Mouse (Mus musculus) neural tube, embryonic 15.5 days (tissue): ENCODE measurements around the gene Plekhf1. TPM values are rescaled to one million over a fixed set of nuclear protein-coding genes. Genes with fewer than 3 reads are reported as not detected.

Experiments used
- ATAC-seq: fragments of 200-750 bp; cut with Nextera tagmentation; 2 replicates; pipeline ENCODE4 v1.8.0; 2017; ENCODE audit warnings: mild to moderate bottlenecking, moderate TSS enrichment, moderate library complexity; ENCODE audit not compliant: low FRiP score
- H3K27ac ChIP-seq: fragments of 300-500 bp; sonication (generic); replicated peaks from 2 replicates; pipeline ENCODE4 v1.5.1; 2015; ENCODE audit warnings: mild to moderate bottlenecking, inconsistent platforms
- H3K27me3 ChIP-seq: fragments of 300-500 bp; sonication (generic); replicated peaks from 2 replicates; pipeline ENCODE4 v1.6.1; 2015; ENCODE audit warnings: inconsistent platforms
- H3K36me3 ChIP-seq: fragments of 300-500 bp; sonication (generic); 2 replicates; pipeline ENCODE4 v1.6.1; 2015; ENCODE audit warnings: inconsistent platforms
- H3K4me1 ChIP-seq: fragments of 300-500 bp; sonication (generic); 2 replicates; pipeline ENCODE4 v1.6.1; 2015; ENCODE audit warnings: inconsistent platforms
- H3K4me2 ChIP-seq: fragments of 300-500 bp; sonication (generic); 2 replicates; pipeline ENCODE4 v1.6.1; 2015; ENCODE audit warnings: inconsistent platforms, mild to moderate bottlenecking, moderate library complexity
- H3K4me3 ChIP-seq: fragments of 300-500 bp; sonication (generic); replicated peaks from 2 replicates; pipeline ENCODE4 v1.5.1; 2015; ENCODE audit warnings: mild to moderate bottlenecking, inconsistent platforms
- H3K9ac ChIP-seq: fragments of 300-500 bp; sonication (generic); replicated peaks from 2 replicates; pipeline ENCODE4 v1.6.1; 2015; ENCODE audit warnings: mild to moderate bottlenecking, inconsistent platforms
- H3K9me3 ChIP-seq: fragments of 300-500 bp; sonication (generic); replicated peaks from 2 replicates; pipeline ENCODE4 v1.6.1; 2016; ENCODE audit warnings: inconsistent platforms
- WGBS: fragments of 180-500 bp; shearing (Covaris S2); methylation state at CpG from one replicate; pipeline ENCODE4 v1.1.7; 2015; ENCODE audit warnings: mixed read lengths; 5-methylcytosine and 5-hydroxymethylcytosine counted together
- polyA plus RNA-seq: library from polyadenylated mRNA; unstranded; fragments of >200 nt; fragmentation: Nextera tagmentation; extraction: Ambion mirVana; gene quantifications from 2 replicates; pipeline ENCODE4 v1.2.1, GENCODE M21; 2015

Plekhf1 gene
- polyA plus RNA-seq, 1 experiment from 2014 or later, result 0.75 TPM

- Histone ChIP-seq H3K4me2 (peak overlapping the region; percentile 67), H3K36me3 (peaks cover 9% of the 10 kb centered on the region; the same call in 1 of the 2 replicates), H3K27me3 (no peaks in the 10 kb centered on the region), H3K27ac (peak overlapping the region; percentile 64; the same call in 1 of the 2 replicates), H3K4me1 (peaks cover 10% of the 10 kb centered on the region), H3K9me3 (no peaks in the 10 kb centered on the region), H3K4me3 (peak overlapping the region; percentile 38), H3K9ac (peak overlapping the region; percentile 41; the same call in 1 of the 2 replicates)
- no peak for ATAC-seq
- 72% methylated on average over 8 of the region's 8 CpGs for WGBS
These were observed 27.8 kb downstream of the Plekhf1 start for GRCm38 (mm10) chr7:38199907-38200605.

GRCm38 (mm10) chr7:38191571-38191970, 36.2 kb downstream of the Plekhf1 start:
- H3K9me3 ChIP-seq, result no peaks in the 10 kb centered on the region
- no peak overlapping the region for H3K9ac ChIP-seq
- H3K27ac ChIP-seq, result no peak overlapping the region
- no peak for ATAC-seq
- H3K36me3 ChIP-seq, result peaks cover 27% of the 10 kb centered on the region
- no peaks in the 10 kb centered on the region for H3K4me1 ChIP-seq
- 46% methylated on average over 10 of the region's 10 CpGs for WGBS
- H3K4me3 ChIP-seq, result no peak overlapping the region
- no peak overlapping the region for H3K4me2 ChIP-seq
- no peaks in the 10 kb centered on the region for H3K27me3 ChIP-seq

GRCm38 (mm10) chr7:38191146-38191545, 36.7 kb downstream of the Plekhf1 start:
- WGBS, result 71% methylated on average over 8 of the region's 8 CpGs
- no peak overlapping the region for H3K4me3 ChIP-seq
- H3K4me2 ChIP-seq, result no peak overlapping the region
- no peak overlapping the region for H3K9ac ChIP-seq
- H3K27me3 ChIP-seq, result no peaks in the 10 kb centered on the region
- H3K4me1 ChIP-seq, result no peaks in the 10 kb centered on the region
- no peaks in the 10 kb centered on the region for H3K9me3 ChIP-seq
- ATAC-seq, result no peak
- no peak overlapping the region for H3K27ac ChIP-seq
- peaks cover 24% of the 10 kb centered on the region for H3K36me3 ChIP-seq

GRCm38 (mm10) chr7:38190056-38190835, 37.6 kb downstream of the Plekhf1 start:
- Histone ChIP-seq H3K27ac (no peak overlapping the region), H3K9ac (no peak overlapping the region), H3K4me2 (no peak overlapping the region), H3K27me3 (no peaks in the 10 kb centered on the region), H3K9me3 (no peaks in the 10 kb centered on the region), H3K4me3 (no peak overlapping the region), H3K36me3 (peaks cover 19% of the 10 kb centered on the region), H3K4me1 (no peaks in the 10 kb centered on the region)
- ATAC-seq, result no peak
- 91% methylated on average over 8 of the region's 8 CpGs for WGBS

DNA sequence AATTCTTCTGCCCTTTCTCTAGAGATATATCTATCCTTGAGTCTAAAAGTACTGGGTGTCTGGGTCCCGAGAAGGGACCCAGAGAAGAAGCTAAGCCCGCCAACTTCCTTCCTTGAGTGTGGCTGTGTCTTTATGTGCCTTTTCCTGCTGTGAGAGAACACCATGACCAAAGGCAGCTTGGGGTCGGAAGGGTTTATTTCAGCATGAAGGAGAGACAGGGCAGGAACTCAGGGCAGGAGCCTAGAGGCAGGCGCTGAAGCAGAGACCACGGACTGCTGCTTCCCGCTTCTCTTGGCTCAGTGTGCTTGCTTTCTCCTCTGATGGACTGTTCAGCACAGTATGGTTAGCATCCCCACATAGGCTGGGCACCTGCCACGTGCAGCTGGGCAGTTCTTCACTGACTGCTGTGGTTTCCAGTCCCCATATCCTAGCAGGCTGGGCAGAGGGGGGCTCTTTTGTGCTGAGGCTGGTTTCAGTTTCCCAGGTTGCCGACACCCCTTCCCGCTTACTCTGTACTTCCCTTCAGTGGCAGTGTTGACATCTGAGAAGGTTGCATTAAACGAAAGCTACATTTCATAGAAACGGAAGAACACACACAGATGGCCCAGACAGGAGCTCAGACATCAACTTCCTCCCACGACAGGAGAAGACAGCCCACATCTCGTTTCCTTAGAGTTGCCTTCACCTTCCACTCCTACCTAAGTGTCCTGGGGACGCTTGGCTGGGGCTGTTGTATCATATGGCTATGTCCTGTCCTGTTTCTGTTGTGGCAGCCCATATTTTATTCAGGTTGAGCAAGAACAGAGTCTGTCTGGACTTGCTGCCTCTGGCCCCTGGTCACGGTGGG, 38.5 kb downstream of the Plekhf1 start:
- Histone ChIP-seq H3K36me3 (peaks cover 14% of the 10 kb centered on the region; the same call in 1 of the 2 replicates), H3K4me3 (no peak overlapping the region), H3K4me2 (no peak overlapping the region), H3K4me1 (peaks cover 9% of the 10 kb centered on the region), H3K9ac (no peak overlapping the region), H3K27ac (no peak overlapping the region), H3K27me3 (no peaks in the 10 kb centered on the region), H3K9me3 (no peaks in the 10 kb centered on the region)
- no peak for ATAC-seq
- 81% methylated on average over 15 of the region's 15 CpGs for whole genome bisulfite sequencing

GRCm38 (mm10) chr7:38188281-38189075, 39.3 kb downstream of the Plekhf1 start:
- Histone ChIP-seq H3K4me2 (no peak overlapping the region), H3K4me1 (peaks cover 12% of the 10 kb centered on the region), H3K27ac (no peak overlapping the region), H3K36me3 (peaks cover 14% of the 10 kb centered on the region; the same call in 1 of the 2 replicates), H3K9ac (no peak overlapping the region), H3K4me3 (no peak overlapping the region), H3K9me3 (no peaks in the 10 kb centered on the region), H3K27me3 (no peaks in the 10 kb centered on the region)
- 87% methylated on average over 8 of the region's 8 CpGs for WGBS
- no peak for ATAC-seq

GRCm38 (mm10) chr7:38187796-38188195, 40.0 kb downstream of the Plekhf1 start:
- Histone ChIP-seq H3K27me3 (no peaks in the 10 kb centered on the region), H3K36me3 (peaks cover 14% of the 10 kb centered on the region; the same call in 1 of the 2 replicates), H3K4me1 (peaks cover 18% of the 10 kb centered on the region), H3K9me3 (no peaks in the 10 kb centered on the region), H3K27ac (no peak overlapping the region), H3K9ac (no peak overlapping the region), H3K4me3 (no peak overlapping the region), H3K4me2 (no peak overlapping the region)
- ATAC-seq, result no peak
- 82% methylated on average over 4 of the region's 4 CpGs for WGBS

- Histone ChIP-seq H3K27me3 (no peaks in the 10 kb centered on the region), H3K9ac (no peak overlapping the region), H3K4me2 (no peak overlapping the region), H3K27ac (no peak overlapping the region), H3K9me3 (no peaks in the 10 kb centered on the region), H3K4me1 (peaks cover 24% of the 10 kb centered on the region), H3K36me3 (peaks cover 14% of the 10 kb centered on the region; the same call in 1 of the 2 replicates), H3K4me3 (no peak overlapping the region)
- no peak for ATAC-seq
- WGBS, result 81% methylated on average over 4 of the region's 4 CpGs
These were observed 41.0 kb downstream of the Plekhf1 start for GRCm38 (mm10) chr7:38186861-38187260.

- WGBS, result 88% methylated on average over 6 of the region's 6 CpGs
- Histone ChIP-seq H3K4me3 (peak overlapping the region; percentile 60; the same call in 1 of the 2 replicates), H3K9ac (peak overlapping the region; percentile 68; the same call in 1 of the 2 replicates), H3K27ac (no peak overlapping the region), H3K27me3 (no peaks in the 10 kb centered on the region), H3K36me3 (peaks cover 8% of the 10 kb centered on the region; the same call in 1 of the 2 replicates), H3K4me1 (peaks cover 24% of the 10 kb centered on the region), H3K4me2 (peak overlapping the region; percentile 86), H3K9me3 (no peaks in the 10 kb centered on the region)
- ATAC-seq, result no peak
These were observed 43.0 kb downstream of the Plekhf1 start for GRCm38 (mm10) chr7:38184786-38185185.

- H3K36me3 ChIP-seq, result peaks cover 4% of the 10 kb centered on the region; the same call in 1 of the 2 replicates
- H3K9ac ChIP-seq, result peak overlapping the region; percentile 68
- H3K4me3 ChIP-seq, result peak overlapping the region; percentile 60
- H3K4me1 ChIP-seq, result peaks cover 24% of the 10 kb centered on the region
- no peak overlapping the region for H3K27ac ChIP-seq
- 62% methylated on average over 1 of the region's 1 CpGs for WGBS
- H3K27me3 ChIP-seq, result no peaks in the 10 kb centered on the region
- no peaks in the 10 kb centered on the region for H3K9me3 ChIP-seq
- peak overlapping the region; percentile 86 for H3K4me2 ChIP-seq
- ATAC-seq, result no peak
These were observed 43.4 kb downstream of the Plekhf1 start for GRCm38 (mm10) chr7:38184418-38184745.
